Mouse (Mus musculus): ENCODE measurements around the gene Trim41.

- TF ChIP-seq POLR2A (IDR thresholded peaks at IDR 0.05; ENCODE audit: control insufficient read depth, low read depth, low read length): no peak
- no peak for TF ChIP-seq CTCF (IDR thresholded peaks at IDR 0.05; ENCODE audit: control insufficient read depth, insufficient read depth, insufficient replicate concordance, low read depth, low read length)
Measured at GRCm38 (mm10) chr11:48823536-48823972, 6.4 kb upstream of the Trim41 start.
